Mouse (Mus musculus) midbrain, embryonic 11.5 days (tissue): ENCODE data around the gene Alkbh7. TPM values are rescaled to one million over a fixed set of nuclear protein-coding genes. Genes with fewer than 3 reads are reported as not detected.

Experiments
- ATAC-seq: fragments of 200-750 bp; cut with Nextera tagmentation; 2 replicates; pipeline ENCODE4 v1.8.0; 2017; ENCODE audit warnings: moderate TSS enrichment, moderate library complexity; ENCODE audit not compliant: low FRiP score
- DNase-seq: peaks from one replicate; pipeline ENCODE4 v3.0.0; 2015; ENCODE audit warnings: low spot score; ENCODE audit errors: missing footprints
- H3K27ac ChIP-seq: fragments of 300-500 bp; sonication (generic); 2 replicates; pipeline ENCODE4 v1.5.1; 2014; ENCODE audit warnings: low read depth, low read length
- H3K27me3 ChIP-seq: fragments of 300-500 bp; sonication (generic); 2 replicates; pipeline ENCODE4 v1.6.1; 2014; ENCODE audit warnings: mild to moderate bottlenecking, low read length, moderate library complexity, mixed read lengths; ENCODE audit not compliant: control insufficient read depth, insufficient read depth
- H3K36me3 ChIP-seq: fragments of 300-500 bp; sonication (generic); 2 replicates; pipeline ENCODE4 v1.6.1; 2014; ENCODE audit warnings: mild to moderate bottlenecking, low read length, moderate library complexity, mixed read lengths; ENCODE audit not compliant: control insufficient read depth, insufficient read depth
- H3K4me1 ChIP-seq: fragments of 300-500 bp; sonication (generic); 2 replicates; pipeline ENCODE4 v1.6.1; 2014; ENCODE audit warnings: low read length; ENCODE audit not compliant: control insufficient read depth, insufficient read depth
- H3K4me2 ChIP-seq: fragments of 300-500 bp; sonication (generic); 2 replicates; pipeline ENCODE4 v1.6.1; 2014; ENCODE audit warnings: mild to moderate bottlenecking, moderate library complexity
- H3K4me3 ChIP-seq: fragments of 300-500 bp; sonication (generic); 2 replicates; pipeline ENCODE4 v1.5.1; 2014; ENCODE audit warnings: low read depth, low read length
- H3K9ac ChIP-seq: fragments of 300-500 bp; sonication (generic); 2 replicates; pipeline ENCODE4 v1.6.1; 2014; ENCODE audit warnings: low read length
- H3K9me3 ChIP-seq: fragments of 300-500 bp; sonication (generic); 2 replicates; pipeline ENCODE4 v1.6.1; 2016; ENCODE audit warnings: low read length; ENCODE audit not compliant: control insufficient read depth
- WGBS: fragments of 180-500 bp; shearing (Covaris S2); extraction: QIAGEN DNeasy Blood & Tissue Kit; methylation state at CpG from one replicate; pipeline ENCODE4 v1.1.7; 2014; 5-methylcytosine and 5-hydroxymethylcytosine counted together
- polyA plus RNA-seq: library from polyadenylated mRNA; unstranded; fragments of >200 nt; fragmentation: Nextera tagmentation; extraction: Ambion mirVana; gene quantifications from 2 replicates; pipeline ENCODE4 v1.2.1, GENCODE M21; 2014

The Alkbh7 gene
- polyA plus RNA-seq, 1 experiment from 2014 or later: 34.1 TPM

DNA sequence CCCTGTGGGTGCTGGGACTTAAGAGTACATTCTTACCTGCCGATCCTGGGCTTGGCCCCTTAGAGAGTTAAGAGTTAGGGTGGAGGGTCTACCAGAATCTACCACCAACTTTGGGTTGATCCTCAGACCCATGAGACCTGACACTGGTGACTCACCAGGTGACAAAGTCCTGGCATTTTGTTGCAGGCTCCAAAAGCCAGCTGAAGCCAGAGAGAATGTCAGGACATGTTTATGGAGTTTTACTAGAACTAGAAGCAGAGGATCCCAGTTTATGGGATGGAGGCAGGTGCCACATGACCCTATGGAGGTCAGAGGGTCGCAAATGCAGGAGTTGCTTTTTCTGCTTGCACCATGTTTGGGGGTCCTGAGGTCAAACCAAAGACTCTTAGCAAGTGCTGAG lies 633 bp upstream of the Alkbh7 start:
- no peaks in the 10 kb centered on the region for H3K27me3 ChIP-seq
- no peak overlapping the region for H3K4me3 ChIP-seq
- H3K9me3 ChIP-seq: no peaks in the 10 kb centered on the region
- ATAC-seq: peak; percentile 1; the same call in 1 of the 2 replicates
- no peak overlapping the region for H3K9ac ChIP-seq
- H3K4me2 ChIP-seq: no peak overlapping the region
- peaks cover 4% of the 10 kb centered on the region for H3K4me1 ChIP-seq
- no peak for DNase-seq
- H3K27ac ChIP-seq: no peak overlapping the region
- H3K36me3 ChIP-seq: peaks cover 11% of the 10 kb centered on the region
- 82% methylated on average over 2 of the region's 2 CpGs for WGBS

DNA sequence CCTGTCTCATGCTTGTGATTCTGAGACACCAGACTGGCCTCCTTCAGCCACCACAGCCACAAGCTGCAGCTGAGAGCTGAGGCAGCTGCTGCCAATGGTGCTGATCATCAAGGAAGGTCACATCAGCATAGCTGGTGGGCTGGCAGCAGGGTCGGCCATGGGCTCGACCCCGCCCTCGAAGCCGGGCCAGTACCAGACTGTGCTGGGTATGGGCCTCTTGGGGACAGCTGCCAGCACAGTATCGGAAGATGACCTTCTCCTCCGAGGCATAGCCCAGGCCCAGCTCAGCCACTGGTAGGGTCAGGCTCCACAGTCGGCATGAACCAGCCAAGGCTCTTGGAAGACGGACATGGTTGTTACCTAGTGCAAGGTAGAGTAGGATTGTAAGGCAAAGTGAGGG lies 2.3 kb downstream of the Alkbh7 start:
- Histone ChIP-seq H3K4me2 (no peak overlapping the region), H3K36me3 (peaks cover 15% of the 10 kb centered on the region), H3K27ac (no peak overlapping the region), H3K9me3 (no peaks in the 10 kb centered on the region), H3K4me1 (peaks cover 4% of the 10 kb centered on the region), H3K4me3 (no peak overlapping the region), H3K9ac (no peak overlapping the region), H3K27me3 (no peaks in the 10 kb centered on the region)
- DNase-seq (no peak), ATAC-seq (no peak)
- WGBS: 91% methylated on average over 9 of the region's 9 CpGs

DNA sequence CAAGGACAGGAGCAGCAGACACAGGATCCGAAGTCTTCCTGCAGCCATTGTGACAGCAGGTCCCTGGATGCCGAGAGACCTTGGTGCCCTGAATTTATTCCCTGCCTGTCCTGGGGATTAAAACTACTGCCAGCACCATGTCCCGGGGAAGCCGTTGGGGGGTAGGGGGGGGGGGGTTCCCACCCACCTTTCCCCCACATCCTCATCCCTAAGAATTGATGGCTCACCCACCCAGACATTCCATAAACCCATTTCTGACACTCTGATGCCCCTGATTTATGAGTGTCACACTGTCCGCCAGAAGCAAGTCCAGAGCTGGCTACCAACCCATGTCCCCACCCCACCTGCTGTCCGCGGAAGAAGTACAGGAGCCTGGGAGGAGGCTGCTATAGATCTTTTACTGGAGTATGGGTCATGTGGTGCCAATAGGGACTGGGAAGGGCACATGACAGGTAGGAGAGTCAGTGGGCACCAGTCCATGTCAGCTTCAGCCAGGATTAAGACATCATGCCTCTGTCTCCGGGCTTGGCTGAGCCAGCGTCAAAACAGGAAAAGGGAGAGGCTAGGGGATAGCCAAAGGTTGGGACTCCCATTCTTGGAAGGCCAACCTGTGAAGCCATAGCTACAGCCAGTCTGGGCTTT lies 3.0 kb downstream of the Alkbh7 start, which contains the start of gene Pspn:
Gene Pspn, minus strand, starts transcription at position 51 of the 642 bp plus-strand sequence.
- no peak for ATAC-seq
- WGBS: 90% methylated on average over 9 of the region's 9 CpGs

DNA sequence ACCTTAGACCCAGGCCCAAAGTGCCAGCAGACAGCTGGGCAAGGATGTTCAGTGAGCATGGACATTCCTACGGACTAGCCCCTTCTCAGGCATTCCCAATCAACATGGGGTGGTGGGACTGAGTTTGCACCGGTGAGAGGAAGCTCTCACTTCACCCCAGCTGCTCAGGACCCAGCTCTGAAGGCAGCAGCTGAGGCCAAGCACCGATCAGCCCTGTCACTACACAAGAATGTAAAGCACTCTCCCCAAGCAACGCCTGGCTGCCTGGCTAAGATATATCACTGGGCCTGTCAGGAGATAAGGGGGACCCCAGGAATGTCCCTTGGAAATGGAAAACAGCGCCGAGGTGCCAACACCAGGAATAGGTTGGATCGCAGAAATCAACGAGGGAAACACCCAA lies 4.1 kb downstream of the Alkbh7 start:
- H3K9ac ChIP-seq: no peak overlapping the region
- no peaks in the 10 kb centered on the region for H3K9me3 ChIP-seq
- no peak overlapping the region for H3K27ac ChIP-seq
- 76% methylated on average over 8 of the region's 8 CpGs for WGBS
- H3K4me2 ChIP-seq: no peak overlapping the region
- H3K4me1 ChIP-seq: peaks cover 4% of the 10 kb centered on the region
- no peak overlapping the region for H3K4me3 ChIP-seq
- DNase-seq (no peak), ATAC-seq (no peak)
- no peaks in the 10 kb centered on the region for H3K27me3 ChIP-seq
- peaks cover 16% of the 10 kb centered on the region for H3K36me3 ChIP-seq

More for the DNA sequence above, 3.0 kb downstream of the Alkbh7 start, which contains the start of gene Pspn:
- H3K4me3 ChIP-seq: no peak within 1 kb of the TSS
- no peak within 1 kb of the TSS for H3K27ac ChIP-seq
- no peak within 1 kb of the TSS for H3K4me2 ChIP-seq
- DNase-seq: no peak
- no peaks in the 10 kb centered on the region for H3K27me3 ChIP-seq
- no peaks in the 10 kb centered on the region for H3K9me3 ChIP-seq
- H3K9ac ChIP-seq: no peak within 1 kb of the TSS
- H3K36me3 ChIP-seq: peaks cover 16% of the 10 kb centered on the region
- peaks cover 4% of the 10 kb centered on the region for H3K4me1 ChIP-seq

DNA sequence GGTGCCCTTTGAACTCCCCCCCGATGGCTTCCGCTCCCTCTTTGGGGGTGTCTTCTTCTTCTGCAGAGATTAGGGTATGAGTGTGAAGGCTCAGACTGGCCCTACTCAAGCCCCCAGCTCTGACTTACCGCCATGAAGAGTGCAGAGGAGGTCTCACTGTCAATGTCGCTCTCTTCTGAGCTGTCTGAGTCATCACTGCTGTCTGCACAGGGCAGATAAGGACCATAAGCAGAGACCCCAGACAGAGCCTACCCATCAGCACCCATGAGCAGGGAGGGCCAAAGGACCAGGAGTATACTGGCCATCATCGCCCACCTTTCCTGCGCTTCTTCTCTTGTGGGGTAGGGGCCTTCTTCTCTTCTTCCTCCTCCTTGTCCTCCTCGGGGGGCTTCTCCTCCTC lies 6.9 kb downstream of the Alkbh7 start:
- no peak overlapping the region for H3K4me3 ChIP-seq
- H3K9ac ChIP-seq: no peak overlapping the region
- DNase-seq (no peak), ATAC-seq (no peak)
- 93% methylated on average over 7 of the region's 7 CpGs for WGBS
- H3K4me1 ChIP-seq: no peaks in the 10 kb centered on the region
- no peak overlapping the region for H3K4me2 ChIP-seq
- H3K9me3 ChIP-seq: no peaks in the 10 kb centered on the region
- H3K36me3 ChIP-seq: peaks cover 23% of the 10 kb centered on the region
- no peaks in the 10 kb centered on the region for H3K27me3 ChIP-seq
- no peak overlapping the region for H3K27ac ChIP-seq

DNA sequence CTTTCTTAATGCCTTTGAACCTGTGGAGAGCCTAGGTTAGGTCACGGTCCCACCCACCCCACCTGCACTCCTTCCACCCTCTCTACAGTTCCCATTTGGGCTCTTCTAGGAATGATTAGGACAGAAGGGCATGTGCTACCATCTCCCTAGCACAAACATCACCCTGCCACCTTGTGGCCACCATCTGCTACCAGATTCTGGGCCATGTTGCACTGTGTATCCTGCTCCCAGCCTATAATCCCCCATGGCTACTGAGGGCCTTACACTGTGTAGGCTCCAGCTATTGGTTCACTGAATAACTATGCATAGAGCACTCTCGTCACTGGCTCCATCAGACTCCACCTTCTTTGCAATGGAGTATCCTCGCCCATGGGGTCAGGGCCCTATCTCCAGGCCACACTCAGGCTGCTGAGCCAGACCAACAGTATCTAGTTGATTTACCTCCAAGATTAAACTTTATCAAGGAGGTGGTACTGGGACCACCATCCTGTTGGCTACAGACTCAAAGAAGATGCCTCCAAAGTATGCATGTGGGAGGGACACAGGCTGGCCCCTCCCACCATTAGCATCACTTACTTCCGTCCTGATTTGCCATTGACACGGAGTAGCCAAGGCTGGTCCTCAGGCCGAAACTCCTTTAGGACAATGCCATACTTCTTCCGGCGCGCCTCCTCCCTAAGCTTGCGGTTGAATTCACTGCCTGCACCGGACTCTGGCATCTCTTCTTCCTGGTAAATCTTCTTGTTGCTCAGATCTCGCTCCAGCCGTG lies 10.2 kb downstream of the Alkbh7 start:
- no peak overlapping the region for H3K27ac ChIP-seq
- H3K4me3 ChIP-seq: no peak overlapping the region
- peaks cover 23% of the 10 kb centered on the region for H3K36me3 ChIP-seq
- no peaks in the 10 kb centered on the region for H3K27me3 ChIP-seq
- H3K9ac ChIP-seq: no peak overlapping the region
- no peaks in the 10 kb centered on the region for H3K9me3 ChIP-seq
- no peak for ATAC-seq
- H3K4me2 ChIP-seq: no peak overlapping the region
- H3K4me1 ChIP-seq: peaks cover 15% of the 10 kb centered on the region
- DNase-seq: no peak
- 94% methylated on average over 13 of the region's 13 CpGs for WGBS

DNA sequence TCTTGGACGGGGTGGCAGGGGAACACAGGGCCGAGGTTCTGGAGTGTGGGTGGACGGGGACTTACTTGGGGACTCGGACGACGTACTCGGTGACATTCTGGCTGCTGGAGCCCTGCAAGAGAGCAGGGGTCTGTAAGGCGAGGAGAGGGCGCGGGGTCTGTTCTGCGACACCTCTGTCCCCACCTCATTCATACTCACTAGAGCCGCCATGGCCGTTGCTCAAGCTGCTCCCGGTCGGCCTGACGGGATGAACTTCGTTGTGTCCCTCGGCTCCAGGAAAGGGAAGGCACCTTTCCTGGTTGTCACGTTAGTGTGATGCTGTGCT lies 13.7 kb downstream of the Alkbh7 start:
- Histone ChIP-seq H3K36me3 (peaks cover 10% of the 10 kb centered on the region), H3K27me3 (no peaks in the 10 kb centered on the region), H3K9ac (peak overlapping the region; percentile 60), H3K4me3 (peak overlapping the region; percentile 50), H3K9me3 (no peaks in the 10 kb centered on the region), H3K27ac (no peak overlapping the region), H3K4me1 (peaks cover 15% of the 10 kb centered on the region), H3K4me2 (peak overlapping the region; percentile 92)
- DNase-seq: no peak
- peak; percentile 67 for ATAC-seq
- WGBS: 2% methylated on average over 19 of the region's 19 CpGs

DNA sequence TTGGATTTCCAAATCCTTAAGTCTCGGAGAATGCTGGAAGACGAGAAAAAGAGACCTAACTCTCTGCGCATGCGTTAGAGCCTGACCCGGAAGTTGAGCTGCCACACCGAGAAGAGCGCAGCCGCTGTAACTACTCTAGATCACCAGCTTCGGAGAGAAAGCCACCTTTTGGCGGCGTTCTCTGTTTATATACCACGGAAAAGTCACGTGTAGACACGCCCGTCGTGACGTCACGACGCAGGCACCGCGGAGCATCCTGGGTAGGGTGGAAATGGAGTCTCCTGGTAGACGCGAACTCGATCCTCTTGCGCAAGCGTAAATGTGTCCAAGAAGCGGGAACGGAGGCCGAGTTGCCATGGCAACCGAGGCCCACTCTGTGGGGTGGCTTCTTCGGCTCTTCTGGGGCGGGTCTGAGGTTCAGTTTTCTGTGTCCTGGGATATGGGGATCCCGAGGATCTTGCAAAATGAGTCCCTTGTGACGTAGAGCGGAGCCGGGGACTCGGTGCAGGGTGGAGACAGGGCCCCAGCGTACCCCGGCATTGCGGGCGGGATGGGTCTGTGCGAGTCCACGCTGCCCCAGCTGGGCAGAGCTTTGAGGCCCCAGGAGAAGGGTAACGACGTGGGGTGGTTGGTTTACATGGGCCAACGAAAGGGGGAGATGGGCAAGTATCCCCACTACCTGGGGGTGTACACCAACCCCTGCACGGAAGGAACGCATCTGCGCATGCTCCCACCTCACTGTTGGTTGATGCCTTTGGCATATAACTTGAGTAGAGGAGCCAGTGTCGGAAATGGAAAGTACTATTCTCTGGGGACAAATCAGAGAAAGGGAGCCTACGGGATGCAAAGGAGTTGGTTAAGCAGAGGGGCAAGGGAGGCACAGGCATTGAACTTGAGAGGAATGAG lies 14.3 kb downstream of the Alkbh7 start, which contains the start of the genes Gtf2f1 and Gm17949:
Gene Gtf2f1, minus strand, starts transcription at position 53 of the 906 bp plus-strand sequence.
Gene Gm17949, plus strand, starts transcription at position 234 of the 906 bp plus-strand sequence.
- under 1% methylated on average over 51 of the region's 51 CpGs for WGBS
- Histone ChIP-seq H3K4me3 (peak within 1 kb of the TSS; percentile 50), H3K27ac (peak within 1 kb of the TSS; percentile 82), H3K9me3 (no peaks in the 10 kb centered on the region), H3K9ac (peak within 1 kb of the TSS; percentile 84), H3K27me3 (no peaks in the 10 kb centered on the region), H3K36me3 (peaks cover 7% of the 10 kb centered on the region), H3K4me2 (peak within 1 kb of the TSS; percentile 92), H3K4me1 (peaks cover 15% of the 10 kb centered on the region)
- DNase-seq (peak; percentile 100), ATAC-seq (peak; percentile 93)
